Mouse (Mus musculus) gastrocnemius, adult 2 months (tissue): ENCODE measurements around the gene Plppr3. TPM values are rescaled to one million over a fixed set of nuclear protein-coding genes. Genes with fewer than 3 reads are reported as not detected.

Experiments used
- DNase-seq: peaks from one replicate; pipeline ENCODE4 v3.0.0; 2022
- H3K27ac ChIP-seq: fragments of 200-600 bp; 2 replicates; pipeline ENCODE4 v1.8.1; 2022; ENCODE audit warnings: mild to moderate bottlenecking
- H3K4me3 ChIP-seq: fragments of 200-600 bp; 2 replicates; pipeline ENCODE4 v1.8.1; 2022; ENCODE audit warnings: mild to moderate bottlenecking, moderate library complexity
- CTCF ChIP-seq: fragments of 200-600 bp; IDR thresholded peaks from 2 replicates; pipeline ENCODE4 v1.8.1; 2022; ENCODE audit warnings: antibody characterized with exemption, mild to moderate bottlenecking, moderate library complexity
- intact Hi-C: fragments of 180-260 bp; cut with DNase I; formaldehyde crosslinking; loops from one replicate; pipeline ENCODE4 v1.15.1; 2025
- total RNA-seq, 2 experiments: library from RNA; stranded (reverse); gene quantifications; 2 replicates each; pipeline ENCODE4 v1.2.3; 2021

Gene Plppr3
- total RNA-seq, 2 experiments from 2014 or later = 0.17 TPM; not detected in 1

DNA sequence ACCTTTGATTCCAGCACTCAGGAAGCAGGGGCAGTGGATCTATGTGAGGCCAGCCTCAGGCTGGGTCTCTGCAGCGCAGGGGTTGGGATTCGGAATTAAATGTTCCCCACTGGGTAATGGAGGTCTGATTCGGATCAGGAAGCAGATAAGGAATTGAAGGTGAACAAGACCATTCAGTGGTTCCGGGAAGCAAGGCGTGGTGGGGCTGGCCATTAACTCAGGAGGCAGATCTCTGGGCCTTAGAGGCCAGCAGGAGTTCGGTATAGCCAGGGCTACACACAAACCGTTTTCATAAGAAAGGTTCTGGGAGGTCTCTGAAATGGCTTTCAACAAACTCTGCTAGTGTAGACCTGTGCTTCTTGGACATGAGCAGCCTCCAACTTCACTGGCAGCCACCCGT, 21.6 kb downstream of the Plppr3 start:
- no peak for DNase-seq
- TF ChIP-seq CTCF = no peak
- Histone ChIP-seq H3K4me3 (peak overlapping the region; percentile 84), H3K27ac (peak overlapping the region; percentile 99)
- intact Hi-C loops = loop anchor here (2.0 to 5.0 kb wide), 3 partner anchors 14 to 71 kb away; no protein-coding TSS in a partner anchor

DNA sequence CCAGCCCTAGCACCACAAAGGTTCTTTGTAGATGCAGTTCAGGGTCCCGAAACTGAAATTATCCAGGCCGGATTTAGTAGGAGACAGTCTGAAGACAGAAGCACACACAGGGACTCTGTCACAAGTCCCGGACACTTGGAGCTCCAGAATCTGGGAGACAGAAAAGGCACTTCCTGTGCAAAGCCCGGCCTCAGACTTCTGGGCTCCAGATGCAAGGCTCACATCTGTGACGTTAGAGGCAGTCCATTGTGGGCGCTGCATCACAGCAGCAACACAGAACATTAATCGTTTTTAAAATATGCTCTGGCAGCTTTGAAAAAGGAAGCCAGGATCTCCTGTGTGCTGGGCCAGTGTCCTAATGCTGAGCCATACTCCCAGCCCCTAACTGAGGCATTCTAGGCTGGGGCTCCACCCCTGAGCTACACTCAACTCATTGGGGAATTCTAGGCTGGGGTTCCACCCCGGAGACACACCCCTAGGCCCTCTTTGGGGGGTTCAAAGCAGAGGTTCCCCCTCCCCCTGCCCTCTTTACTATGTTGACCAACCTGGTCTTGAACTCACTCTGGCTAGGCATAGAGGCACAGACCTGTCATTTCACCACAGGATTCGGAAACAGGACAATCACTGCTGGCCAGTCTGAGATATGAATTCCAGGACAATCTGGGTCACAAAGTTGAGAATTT, 22.2 kb downstream of the Plppr3 start:
- peak overlapping the region; percentile 99 for H3K27ac ChIP-seq
- TF ChIP-seq CTCF = no peak
- intact Hi-C loops = loop anchor here (2.0 to 5.0 kb wide), 3 partner anchors 13 to 70 kb away; no protein-coding TSS in a partner anchor
- peak; percentile 54 for DNase-seq
- H3K4me3 ChIP-seq = peak overlapping the region; percentile 84

DNA sequence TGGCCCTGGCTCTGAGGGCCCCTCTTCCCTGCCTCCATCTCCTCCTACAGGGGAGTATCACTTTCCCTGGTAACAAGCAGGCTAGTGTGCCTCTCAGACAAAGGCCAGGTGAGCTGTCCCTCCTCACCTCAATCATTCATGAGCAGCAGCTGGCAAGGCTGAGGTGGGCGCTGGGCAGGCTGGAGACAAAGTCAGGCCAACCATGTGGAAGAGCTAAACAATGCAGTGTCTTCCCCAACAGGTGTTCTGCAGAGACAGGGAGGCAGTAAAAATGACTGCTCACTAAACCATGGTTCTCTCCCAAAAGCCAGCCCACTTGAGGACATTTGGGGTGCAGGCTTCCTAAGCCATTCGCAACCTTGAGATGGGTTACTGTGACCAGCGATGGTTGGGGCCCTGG, 22.8 kb downstream of the Plppr3 start:
- DNase-seq = no peak
- Histone ChIP-seq H3K4me3 (peak overlapping the region; percentile 84), H3K27ac (peak overlapping the region; percentile 99)
- no peak for TF ChIP-seq CTCF
- intact Hi-C loops = loop anchor here (2.0 to 5.0 kb wide), 3 partner anchors 13 to 69 kb away; no protein-coding TSS in a partner anchor

DNA sequence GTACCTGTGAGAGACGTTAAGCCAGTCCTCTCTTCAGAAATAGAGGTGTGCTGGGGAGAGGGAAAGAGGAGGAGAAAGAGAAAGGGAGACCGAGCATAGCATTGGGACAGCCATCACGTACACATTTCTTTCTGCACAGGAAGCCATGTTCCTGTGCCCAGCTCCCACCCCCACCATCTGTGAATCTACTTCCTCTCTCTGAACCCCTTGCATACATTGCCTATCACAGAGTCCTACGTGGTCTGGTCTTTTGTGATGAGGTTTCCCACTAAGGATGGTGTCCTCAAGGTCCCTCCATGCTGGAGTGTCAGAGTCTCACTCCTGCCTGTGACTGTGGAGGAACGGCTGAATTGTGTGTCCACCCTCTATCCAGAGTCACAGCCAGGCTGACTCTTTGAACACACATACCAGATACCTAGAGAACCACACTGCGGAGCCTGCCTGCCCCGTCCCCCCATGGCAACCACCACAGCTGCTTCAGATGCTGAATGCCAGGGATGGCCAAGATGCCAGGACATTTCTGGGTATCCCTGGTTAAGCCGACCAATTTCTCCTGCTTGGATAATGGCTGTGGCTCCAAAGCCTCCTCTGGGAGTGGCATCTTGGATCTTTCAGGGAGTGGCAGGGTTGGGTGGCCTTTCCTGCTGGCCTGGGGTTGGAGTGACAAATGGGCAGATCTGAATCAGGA, 24.3 kb downstream of the Plppr3 start:
- no peak overlapping the region for H3K4me3 ChIP-seq
- intact Hi-C loops = loop anchor here (5.0 kb wide), 1 partner anchor 68 kb away; no protein-coding TSS in a partner anchor
- no peak for TF ChIP-seq CTCF
- no peak for DNase-seq
- H3K27ac ChIP-seq = no peak overlapping the region

DNA sequence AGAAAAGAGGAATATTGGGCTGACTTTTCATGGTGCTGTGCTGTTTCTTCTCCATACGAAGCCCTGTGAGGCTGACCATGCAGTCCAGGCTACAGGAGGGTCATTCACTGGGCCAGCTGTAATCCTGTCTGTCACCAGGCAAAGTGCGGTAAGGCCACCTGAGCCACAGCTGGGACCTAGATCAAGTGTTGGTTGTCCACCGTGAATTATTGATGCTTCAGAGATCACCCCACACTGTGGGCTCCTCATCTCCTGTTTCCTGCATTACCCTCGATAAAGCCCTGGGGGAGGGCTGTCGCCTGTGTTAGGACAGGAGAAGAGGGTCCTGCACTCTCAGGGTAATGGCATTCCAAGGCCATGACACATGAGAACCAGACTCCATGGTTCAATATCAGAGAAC, 27.9 kb downstream of the Plppr3 start:
- H3K27ac ChIP-seq = no peak overlapping the region
- intact Hi-C loops = no loop called here
- no peak for DNase-seq
- no peak for TF ChIP-seq CTCF
- no peak overlapping the region for H3K4me3 ChIP-seq

DNA sequence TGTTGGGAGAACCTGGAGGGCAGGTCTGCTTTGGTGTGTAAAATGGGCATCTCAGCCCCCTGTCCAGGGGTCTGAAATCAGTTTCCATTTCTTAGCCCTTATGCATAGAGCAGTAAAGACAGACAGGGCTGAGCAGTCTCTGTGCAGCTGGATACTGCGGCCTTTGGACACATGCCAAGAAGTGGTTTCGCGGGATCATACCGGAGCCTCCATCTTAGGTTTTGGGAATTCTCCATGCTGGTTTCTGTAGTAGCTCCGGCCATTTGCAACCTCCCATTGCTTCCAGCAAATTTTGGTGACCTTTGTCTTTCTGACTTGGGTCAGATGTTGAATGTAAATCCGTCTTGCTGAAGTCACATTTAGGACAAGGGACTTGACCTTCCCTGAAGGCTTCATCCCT, 31.0 kb downstream of the Plppr3 start:
- intact Hi-C loops = no loop called here
- no peak overlapping the region for H3K27ac ChIP-seq
- no peak for DNase-seq
- H3K4me3 ChIP-seq = no peak overlapping the region
- no peak for TF ChIP-seq CTCF

DNA sequence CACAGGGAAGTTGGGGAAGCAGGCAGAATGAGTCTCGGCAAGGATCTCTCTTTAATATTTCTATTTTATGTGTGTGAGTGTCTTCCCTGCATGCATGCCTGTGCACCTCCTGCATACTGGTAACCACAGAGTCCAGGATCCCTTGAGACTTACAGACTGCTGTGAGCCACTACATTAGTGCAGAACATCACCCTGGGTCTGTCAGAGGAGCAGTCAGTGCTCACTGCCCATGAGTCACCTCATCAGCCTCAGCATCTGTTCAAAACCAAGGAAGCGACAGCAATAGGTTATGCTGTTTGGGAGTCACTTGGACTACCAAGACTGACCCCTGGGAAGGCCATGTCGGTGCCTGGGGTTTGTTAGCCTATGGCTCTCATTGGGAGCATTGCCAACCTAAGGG, 32.1 kb downstream of the Plppr3 start:
- intact Hi-C loops = no loop called here
- TF ChIP-seq CTCF = no peak
- H3K27ac ChIP-seq = 0 out of 2 replicates have a peak overlapping the region, but pooled peaks have one; percentile 20
- no peak overlapping the region for H3K4me3 ChIP-seq
- no peak for DNase-seq

DNA sequence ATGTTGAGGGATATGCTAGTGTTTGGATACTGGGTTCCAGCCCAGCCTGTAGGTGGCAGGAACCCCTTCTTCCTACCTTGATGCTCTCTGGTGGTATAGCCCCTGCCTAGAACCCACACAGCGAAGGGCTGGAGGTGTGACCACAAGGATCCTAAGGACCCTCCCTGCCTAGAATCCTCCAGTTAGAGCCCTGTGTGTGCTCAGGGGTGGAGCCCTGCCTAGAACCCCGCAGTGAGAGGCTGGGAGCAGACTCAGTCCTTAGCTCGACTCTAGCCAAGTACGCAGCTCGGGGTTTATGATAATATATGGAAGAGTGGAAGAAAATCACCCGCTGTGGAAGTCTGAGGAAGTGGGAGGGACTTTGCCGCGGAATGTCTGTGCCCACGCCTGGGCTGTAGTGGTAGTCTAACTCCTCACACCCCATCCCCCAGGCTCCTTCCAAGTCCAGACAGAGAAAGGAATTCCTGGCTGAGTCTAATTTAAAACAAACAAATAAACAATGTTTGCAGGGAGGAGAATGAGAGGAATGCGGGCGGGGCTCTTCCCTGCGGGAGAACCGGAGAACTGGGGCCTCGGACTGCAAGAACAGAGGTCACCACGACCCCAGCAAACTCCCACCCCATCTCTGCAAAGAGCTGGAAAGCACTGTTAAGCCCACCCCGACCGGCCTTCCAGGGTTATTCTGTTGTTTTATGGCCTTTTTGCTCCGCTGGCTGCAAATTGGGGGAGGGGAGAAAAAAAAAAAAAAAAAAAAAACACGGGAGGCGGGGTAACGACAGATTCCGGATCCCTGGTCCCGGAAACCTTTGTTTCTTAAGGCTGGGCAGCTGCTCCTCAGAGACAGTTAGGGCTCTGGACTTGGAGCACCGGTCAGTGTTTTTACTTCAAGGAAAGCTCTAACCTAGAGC, 33.5 kb downstream of the Plppr3 start:
- peak; percentile 13; the same call in 1 of the 2 replicates for TF ChIP-seq CTCF

DNA sequence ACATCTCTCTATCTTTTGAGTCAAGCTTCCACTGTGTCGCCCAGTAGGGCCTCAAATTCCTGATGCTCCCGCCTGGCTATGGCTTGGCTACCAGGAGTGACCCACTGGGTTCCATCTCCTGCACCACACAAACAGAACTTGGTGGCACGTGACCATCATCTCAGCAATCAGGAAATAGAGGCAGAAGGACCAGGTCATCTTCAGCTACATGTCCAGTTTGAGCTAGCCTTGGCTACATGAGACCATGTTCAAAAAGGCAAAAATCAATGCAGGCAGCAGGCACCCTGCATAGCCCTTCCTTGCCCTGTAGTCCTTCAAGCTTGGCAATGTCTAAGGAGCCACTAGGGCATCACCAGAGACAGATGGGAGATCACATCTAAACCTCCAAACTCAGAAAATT, 34.3 kb downstream of the Plppr3 start:
- intact Hi-C loops = no loop called here
- DNase-seq = no peak
- Histone ChIP-seq H3K27ac (peak overlapping the region; percentile 90), H3K4me3 (no peak overlapping the region)
- TF ChIP-seq CTCF = no peak

More for the DNA sequence above, 33.5 kb downstream of the Plppr3 start:
- intact Hi-C loops = no loop called here
- DNase-seq = peak; percentile 59
- H3K4me3 ChIP-seq = peak overlapping the region; percentile 75
- peak overlapping the region; percentile 90 for H3K27ac ChIP-seq

DNA sequence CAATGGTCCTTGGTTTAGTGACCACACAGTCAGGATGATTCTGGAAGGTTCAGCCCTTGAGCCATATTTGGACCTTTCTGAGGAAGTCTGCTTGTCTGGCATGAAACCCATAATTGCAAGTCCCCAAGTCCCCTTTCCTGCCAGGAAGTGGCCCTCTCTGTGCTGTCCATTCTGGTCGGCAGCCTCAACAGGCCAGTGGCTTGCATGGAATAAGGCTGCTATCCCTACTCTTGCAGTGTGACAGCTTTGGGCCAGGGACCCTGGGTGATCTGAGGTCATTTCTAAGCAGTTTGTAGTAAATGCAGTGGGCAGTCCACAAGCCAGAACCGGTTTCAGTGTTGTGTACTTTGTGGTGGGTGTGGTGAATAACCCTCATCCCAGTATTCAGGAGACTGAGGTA, 36.3 kb downstream of the Plppr3 start:
- peak; percentile 14 for DNase-seq
- no peak for TF ChIP-seq CTCF
- H3K27ac ChIP-seq = peak overlapping the region; percentile 35; the same call in 1 of the 2 replicates
- intact Hi-C loops = loop anchor here (2.0 to 10.0 kb wide), 3 partner anchors 15 to 119 kb away; partner anchors contain the start of gene Elane
- H3K4me3 ChIP-seq = no peak overlapping the region

DNA sequence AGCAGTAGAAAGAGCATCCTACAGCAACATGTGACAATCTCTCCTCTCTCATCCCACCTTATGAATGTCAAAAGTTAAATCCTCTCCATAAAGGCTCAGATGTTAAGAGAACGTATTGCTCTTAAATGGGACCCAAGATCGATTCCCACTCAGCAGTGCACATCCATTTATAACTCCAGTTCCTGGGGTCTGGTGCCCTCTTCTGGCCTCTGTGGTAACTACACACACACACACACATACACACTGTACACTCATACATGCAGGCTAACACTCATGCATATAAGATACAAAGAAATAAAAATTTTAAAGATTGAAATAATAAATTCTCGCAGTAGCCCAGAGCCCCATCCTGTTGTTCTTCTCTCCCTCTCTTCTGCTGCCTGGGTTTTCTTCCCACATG, 37.5 kb downstream of the Plppr3 start:
- DNase-seq = no peak
- TF ChIP-seq CTCF = peak; percentile 32
- Histone ChIP-seq H3K4me3 (no peak overlapping the region), H3K27ac (no peak overlapping the region)
- intact Hi-C loops = loop anchor here (5.0 to 10.0 kb wide), 2 partner anchors 48 to 120 kb away; partner anchors contain the start of gene Elane

DNA sequence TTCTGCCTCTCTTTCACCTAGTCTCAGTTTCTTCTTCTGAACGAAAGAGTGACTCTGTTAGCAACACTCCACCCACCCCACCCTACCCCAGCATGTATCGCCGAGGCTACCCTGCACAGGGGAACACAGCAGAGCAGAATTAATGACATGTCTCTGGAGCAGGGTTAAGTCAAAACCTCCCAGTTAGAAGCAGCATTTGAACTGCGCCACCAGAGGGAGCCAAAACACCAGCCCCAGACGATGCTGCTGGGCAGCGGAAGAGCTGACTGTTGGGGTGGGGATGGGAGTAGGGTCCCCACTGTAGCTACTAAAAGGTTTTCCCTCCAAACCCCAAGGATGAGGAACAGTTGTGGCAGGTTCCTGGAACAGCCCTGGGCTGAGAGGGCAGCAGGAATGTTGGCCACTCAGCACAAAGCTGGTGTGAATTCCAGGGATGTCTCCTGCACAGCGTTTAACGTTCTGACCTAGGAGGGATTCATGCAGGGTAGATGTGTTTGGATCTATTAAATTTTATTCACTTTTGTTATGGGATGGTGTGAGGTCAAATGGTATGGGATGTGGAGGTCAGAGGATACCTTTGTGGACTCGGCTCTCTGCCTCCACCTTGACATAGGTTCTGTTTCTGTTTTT, 39.5 kb downstream of the Plppr3 start:
- peak; percentile 90 for TF ChIP-seq CTCF

More for the DNA sequence above, 39.5 kb downstream of the Plppr3 start:
- intact Hi-C loops = loop anchor here (1.0 to 10.0 kb wide), 3 partner anchors 50 to 122 kb away; partner anchors contain the start of gene Elane
- Histone ChIP-seq H3K27ac (no peak overlapping the region), H3K4me3 (no peak overlapping the region)
- DNase-seq = peak; percentile 82
